Comparison of ENCODE assay signal across 8 mouse cellular contexts in genomic region chr7:80377471-80377870, GRCm38 (mm10). TPM values are rescaled to one million over a fixed set of nuclear protein-coding genes. Genes with fewer than 3 reads are reported as not detected.
DNase-seq lines count a peak whose midpoint lies in the region; ATAC-seq and TF ChIP-seq lines count a peak whose summit lies in the region.

No protein-coding gene starts in this region.

- ATAC-seq in G1E (ENCODE audit: extremely low read depth, insufficient number of reproducible peaks, low FRiP score, poor library complexity, severe bottlenecking), result no peak
- peak; percentile 65 for ATAC-seq in inflammation-experienced regulatory T-cells, adult 6 months

- DNase-seq in heart, postnatal 10 days, result peak; percentile 67 to 84
- no peak for DNase-seq in heart, embryonic 10.5 days (ENCODE audit: low spot score)
- DNase-seq in 416B (ENCODE audit: low read depth) (peak; percentile 70), G1E (ENCODE audit: low spot score) (no peak)
- peak; percentile 87 for DNase-seq in cerebellum, adult 8-10 months
- DNase-seq in lung, postnatal 36 days, result peak; percentile 86
- DNase-seq in thymus, adult 2 months, result peak; percentile 71

- peaks cover 35% of the 10 kb centered on the region for H3K36me3 ChIP-seq in heart, embryonic 10.5 days
- H3K36me3 ChIP-seq in G1E (replicated peaks), result no peaks in the 10 kb centered on the region
- no peaks in the 10 kb centered on the region for H3K36me3 ChIP-seq in thymus, adult 2 months (ENCODE audit: control insufficient read depth, insufficient read depth, low read length)

- whole genome bisulfite sequencing in heart, embryonic 10.5 days, result 38% methylated on average over 6 of the region's 6 CpGs
- 49% methylated on average over 6 of the region's 6 CpGs for WGBS in thymus, adult 2 months

- H3K4me1 ChIP-seq in heart, embryonic 10.5 days, result peaks cover 18% of the 10 kb centered on the region
- peaks cover 63% of the 10 kb centered on the region for H3K4me1 ChIP-seq in G1E (ENCODE audit: insufficient read depth, low read depth, low read length)
- peaks cover 33% of the 10 kb centered on the region for H3K4me1 ChIP-seq in thymus, adult 2 months (replicated peaks; ENCODE audit: control insufficient read depth, insufficient read depth, low read length)

- H3K27me3 ChIP-seq in heart, embryonic 10.5 days (ENCODE audit: insufficient read depth, poor library complexity, severe bottlenecking), result peaks cover 26% of the 10 kb centered on the region
- peaks cover 25% of the 10 kb centered on the region for H3K27me3 ChIP-seq in G1E (ENCODE audit: insufficient read depth, low read length)
- no peaks in the 10 kb centered on the region for H3K27me3 ChIP-seq in thymus, adult 2 months (ENCODE audit: control insufficient read depth, insufficient read depth, low read length)

- no peak overlapping the region for H3K4me3 ChIP-seq in heart, embryonic 10.5 days
- H3K4me3 ChIP-seq in G1E (ENCODE audit: low read depth, low read length), result no peak overlapping the region
- H3K4me3 ChIP-seq in thymus, adult 2 months (ENCODE audit: control insufficient read depth, insufficient read depth, low read length), result no peak overlapping the region

- intact Hi-C loops in heart, postnatal 10 days (cut with DNase I), result no loop called here

- no peaks in the 10 kb centered on the region for H3K9me3 ChIP-seq in heart, embryonic 10.5 days
- H3K9me3 ChIP-seq in G1E (replicated peaks), result no peaks in the 10 kb centered on the region

- TF ChIP-seq POLR2A in thymus, adult 2 months (IDR thresholded peaks at IDR 0.05; ENCODE audit: control insufficient read depth, extremely low read depth, insufficient read depth, low read length, poor library complexity), result no peak

- no peak overlapping the region for H3K27ac ChIP-seq in heart, embryonic 10.5 days
- no peak overlapping the region for H3K27ac ChIP-seq in thymus, adult 2 months (ENCODE audit: control insufficient read depth, insufficient read depth, low read length)

- TF ChIP-seq CTCF in G1E (IDR thresholded peaks at IDR 0.05; ENCODE audit: low read depth, low read length), result peak; percentile 97
- TF ChIP-seq CTCF in thymus, adult 2 months (IDR thresholded peaks at IDR 0.05; ENCODE audit: borderline replicate concordance, control insufficient read depth, extremely low read depth, insufficient read depth, low read length, poor library complexity), result no peak

RNA-seq across cellular contexts. Expression of gene Man2a2, which starts 6.3 kb away (rescaled TPM):
- total RNA-seq in heart, postnatal 10 days (2021), result 10 to 100 TPM; 70.5 to 72.0 TPM
- polyA plus RNA-seq in heart, embryonic 10.5 days (2016; fragmentation: Nextera tagmentation; extraction: Ambion mirVana), result 20.0 and 20.9 TPM in 2 replicates
- total RNA-seq in G1E (2014; fragmentation: Nextera tagmentation), result 58.7 and 63.1 TPM in 2 replicates
- total RNA-seq in G1E (2017), result 49.3 and 57.3 TPM in 2 replicates
- 31.7 and 37.0 TPM in 2 replicates for polyA plus RNA-seq in G1E (2012)
- polyA plus RNA-seq in inflammation-experienced regulatory T-cells, adult 6 months (2017; shearing (Covaris generic)), result 10 to 100 TPM; 11.1 to 30.9 (median 16.4) TPM
- 188 and 213 TPM in 2 replicates for polyA plus RNA-seq in thymus, adult 2 months (2012; rRNA removed)

RNA-seq across cellular contexts. Expression of gene Fes, which starts 10.3 kb away (rescaled TPM):
- total RNA-seq in heart, postnatal 10 days (2021), result 10 to 100 TPM; 19.9 to 21.7 TPM
- polyA plus RNA-seq in heart, embryonic 10.5 days (2016; fragmentation: Nextera tagmentation; extraction: Ambion mirVana), result 9.7 and 11.7 TPM in 2 replicates
- total RNA-seq in G1E (2014; fragmentation: Nextera tagmentation) (1.5 and 2.7 TPM in 2 replicates), G1E (2017) (5.4 TPM in 2 replicates)
- polyA plus RNA-seq in G1E (2012), result 3.4 and 4.9 TPM in 2 replicates
- polyA plus RNA-seq in inflammation-experienced regulatory T-cells, adult 6 months (2017; shearing (Covaris generic)), result 1 to 10 TPM in 2 of 3 experiments, under 1 TPM in 1; 0.54 to 5.8 (median 2.4) TPM
- 21.6 and 27.3 TPM in 2 replicates for polyA plus RNA-seq in thymus, adult 2 months (2012; rRNA removed)

RNA-seq across cellular contexts. Expression of gene Furin, which starts 27.8 kb away (rescaled TPM):
- total RNA-seq in heart, postnatal 10 days (2021), result 100 to 1,000 TPM; 119 to 139 TPM
- polyA plus RNA-seq in heart, embryonic 10.5 days (2016; fragmentation: Nextera tagmentation; extraction: Ambion mirVana), result 18.1 and 20.7 TPM in 2 replicates
- 25.1 and 26.0 TPM in 2 replicates for total RNA-seq in G1E (2014; fragmentation: Nextera tagmentation)
- 16.2 and 21.3 TPM in 2 replicates for total RNA-seq in G1E (2017)
- polyA plus RNA-seq in G1E (2012), result 30.4 and 33.0 TPM in 2 replicates
- 10 to 100 TPM in 1 of 3 experiments, 1 to 10 TPM in 2; 8.4 to 19.1 (median 8.6) TPM for polyA plus RNA-seq in inflammation-experienced regulatory T-cells, adult 6 months (2017; shearing (Covaris generic))
- polyA plus RNA-seq in thymus, adult 2 months (2012; rRNA removed), result 56.4 and 62.9 TPM in 2 replicates

RNA-seq across cellular contexts. Expression of gene Hddc3, which starts 34.6 kb away (rescaled TPM):
- 10 to 100 TPM; 33.1 to 35.5 TPM for total RNA-seq in heart, postnatal 10 days (2021)
- polyA plus RNA-seq in heart, embryonic 10.5 days (2016; fragmentation: Nextera tagmentation; extraction: Ambion mirVana), result 18.3 and 18.4 TPM in 2 replicates
- total RNA-seq in G1E (2014; fragmentation: Nextera tagmentation) (64.8 and 66.3 TPM in 2 replicates), G1E (2017) (114 and 124 TPM in 2 replicates)
- 48.9 and 55.0 TPM in 2 replicates for polyA plus RNA-seq in G1E (2012)
- polyA plus RNA-seq in inflammation-experienced regulatory T-cells, adult 6 months (2017; shearing (Covaris generic)), result 10 to 100 TPM in 1 of 3 experiments, 1 to 10 TPM in 2; 1.8 to 12.2 (median 8.2) TPM
- polyA plus RNA-seq in thymus, adult 2 months (2012; rRNA removed), result 22.9 and 24.9 TPM in 2 replicates

RNA-seq across cellular contexts. Expression of gene Unc45a, which starts 36.7 kb away (rescaled TPM):
- 10 to 100 TPM; 17.9 to 18.9 TPM for total RNA-seq in heart, postnatal 10 days (2021)
- polyA plus RNA-seq in heart, embryonic 10.5 days (2016; fragmentation: Nextera tagmentation; extraction: Ambion mirVana), result 24.3 and 34.2 TPM in 2 replicates
- total RNA-seq in G1E (2014; fragmentation: Nextera tagmentation) (14.9 and 19.9 TPM in 2 replicates), G1E (2017) (24.1 and 27.1 TPM in 2 replicates)
- 37.4 and 39.0 TPM in 2 replicates for polyA plus RNA-seq in G1E (2012)
- polyA plus RNA-seq in inflammation-experienced regulatory T-cells, adult 6 months (2017; shearing (Covaris generic)), result 10 to 100 TPM; 39.3 to 51.1 (median 40.1) TPM
- 97.7 and 105 TPM in 2 replicates for polyA plus RNA-seq in thymus, adult 2 months (2012; rRNA removed)

Comparison
In these comparisons a context has a peak if more than half of its experiments do, and no peak if none do; other contexts are left out.
1. DNase-seq: peak in heart, postnatal 10 days (2 of 2), 416B (single experiment), cerebellum, adult 8-10 months (single experiment), lung, postnatal 36 days (single experiment) and thymus, adult 2 months (single experiment); none in heart, embryonic 10.5 days (single experiment) and G1E (single experiment).